Mouse (Mus musculus) heart, postnatal 0 days (tissue): ENCODE results near the gene Gstm5. TPM values are rescaled to one million over a fixed set of nuclear protein-coding genes. Genes with fewer than 3 reads are reported as not detected.
A peak's percentile ranks its signal among the peaks of the same experiment; 100 is the strongest.

Source experiments
- ATAC-seq: fragments of 200-750 bp; cut with Nextera tagmentation; 2 replicates; pipeline ENCODE4 v1.8.0; 2017; ENCODE audit warnings: low read depth, moderate number of reproducible peaks, moderate library complexity; ENCODE audit not compliant: insufficient read depth
- DNase-seq: peaks from one replicate; pipeline ENCODE4 v3.0.0-alpha.2; 2016; ENCODE audit warnings: low spot score
- H3K27ac ChIP-seq: fragments of 300-500 bp; sonication (generic); 2 replicates; pipeline ENCODE4 v1.5.1; 2014; ENCODE audit warnings: low read depth, mild to moderate bottlenecking
- H3K27me3 ChIP-seq: fragments of 300-500 bp; sonication (generic); 2 replicates; pipeline ENCODE4 v1.6.1; 2014; ENCODE audit warnings: low read length, mixed read lengths; ENCODE audit not compliant: control insufficient read depth, insufficient read depth
- H3K36me3 ChIP-seq: fragments of 300-500 bp; sonication (generic); replicated peaks from 2 replicates; pipeline ENCODE4 v1.6.1; 2014; ENCODE audit warnings: low read length, mixed read lengths; ENCODE audit not compliant: control insufficient read depth, insufficient read depth
- H3K4me1 ChIP-seq: fragments of 300-500 bp; sonication (generic); 2 replicates; pipeline ENCODE4 v1.6.1; 2014; ENCODE audit warnings: antibody characterized with exemption; ENCODE audit not compliant: control insufficient read depth, insufficient read depth
- H3K4me2 ChIP-seq: fragments of 300-500 bp; sonication (generic); 2 replicates; pipeline ENCODE4 v1.6.1; 2014; ENCODE audit warnings: low read depth, mild to moderate bottlenecking, low read length, moderate library complexity
- H3K4me3 ChIP-seq: fragments of 300-500 bp; sonication (generic); 2 replicates; pipeline ENCODE4 v1.5.1; 2014; ENCODE audit warnings: low read depth, low read length
- H3K9ac ChIP-seq: fragments of 300-500 bp; sonication (generic); replicated peaks from 2 replicates; pipeline ENCODE4 v1.6.1; 2014; ENCODE audit warnings: low read depth, low read length, mixed read lengths
- H3K9me3 ChIP-seq: fragments of 300-500 bp; sonication (generic); replicated peaks from 2 replicates; pipeline ENCODE4 v1.6.1; 2016; ENCODE audit warnings: low read length; ENCODE audit not compliant: control insufficient read depth
- CTCF ChIP-seq: IDR thresholded peaks from 2 replicates; pipeline ENCODE4 v1.5.1; 2016; ENCODE audit warnings: antibody characterized with exemption, control low read depth, low read depth
- EP300 ChIP-seq: IDR thresholded peaks from 2 replicates; pipeline ENCODE4 v1.6.1; 2016; ENCODE audit warnings: antibody characterized with exemption, low read depth
- WGBS: fragments of 180-500 bp; shearing (Covaris S2); extraction: QIAGEN DNeasy Blood & Tissue Kit; methylation state at CpG from one replicate; pipeline ENCODE4 v1.1.7; 2014; 5-methylcytosine and 5-hydroxymethylcytosine counted together
- polyA plus RNA-seq: library from polyadenylated mRNA; unstranded; fragments of >200 nt; fragmentation: Nextera tagmentation; extraction: Ambion mirVana; gene quantifications from 2 replicates; pipeline ENCODE4 v1.2.1, GENCODE M21; 2015
- total RNA-seq: library from RNA; depleted of rRNA; stranded (reverse); fragments of >200 nt; gene quantifications from 2 replicates; pipeline ENCODE4 v1.2.3, GENCODE M21; 2014; ENCODE audit warnings: low replicate concordance

Gstm5 gene
- total and polyA plus RNA-seq, 2 experiments from 2014 or later: 98.4 to 138 TPM

GRCm38 (mm10) chr3:107927841-107928240 is 32.2 kb downstream of the Gstm5 start:
- DNase-seq (no peak), ATAC-seq (no peak)
- Histone ChIP-seq H3K9me3 (no peaks in the 10 kb centered on the region), H3K27me3 (no peaks in the 10 kb centered on the region), H3K4me1 (no peaks in the 10 kb centered on the region; the same call in 1 of the 2 replicates), H3K27ac (no peak overlapping the region), H3K4me2 (no peak overlapping the region), H3K9ac (no peak overlapping the region), H3K4me3 (no peak overlapping the region), H3K36me3 (no peaks in the 10 kb centered on the region)
- TF ChIP-seq CTCF: no peak
- TF ChIP-seq EP300: no peak
- WGBS: 66% methylated on average over 3 of the region's 3 CpGs

DNA sequence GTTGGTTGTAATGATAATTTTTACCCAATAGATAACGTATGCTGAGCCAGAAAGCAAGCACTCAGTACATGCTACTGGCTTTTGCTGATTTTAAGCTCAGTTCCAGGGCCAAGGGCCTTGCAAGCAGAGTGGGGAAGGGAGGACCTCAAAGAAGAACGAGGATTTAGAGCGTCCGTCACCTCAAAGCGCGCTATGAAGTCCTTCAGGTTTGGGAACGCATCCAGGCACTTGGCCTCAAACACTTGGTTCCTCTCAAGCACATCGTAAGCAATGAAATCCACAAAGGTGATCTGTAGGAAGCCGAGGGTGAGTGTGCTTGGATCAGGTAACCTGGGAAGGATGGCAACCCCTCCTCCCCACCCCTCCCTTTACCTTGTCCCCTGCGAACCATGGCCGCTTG is 33.1 kb downstream of the Gstm5 start:
- Histone ChIP-seq H3K4me1 (no peaks in the 10 kb centered on the region), H3K27me3 (no peaks in the 10 kb centered on the region), H3K4me3 (no peak overlapping the region), H3K36me3 (no peaks in the 10 kb centered on the region), H3K27ac (no peak overlapping the region), H3K9me3 (no peaks in the 10 kb centered on the region), H3K9ac (no peak overlapping the region), H3K4me2 (no peak overlapping the region)
- WGBS: 87% methylated on average over 11 of the region's 11 CpGs
- no peak for DNase-seq
- TF ChIP-seq EP300 (no peak), CTCF (no peak)
- ATAC-seq: no peak

DNA sequence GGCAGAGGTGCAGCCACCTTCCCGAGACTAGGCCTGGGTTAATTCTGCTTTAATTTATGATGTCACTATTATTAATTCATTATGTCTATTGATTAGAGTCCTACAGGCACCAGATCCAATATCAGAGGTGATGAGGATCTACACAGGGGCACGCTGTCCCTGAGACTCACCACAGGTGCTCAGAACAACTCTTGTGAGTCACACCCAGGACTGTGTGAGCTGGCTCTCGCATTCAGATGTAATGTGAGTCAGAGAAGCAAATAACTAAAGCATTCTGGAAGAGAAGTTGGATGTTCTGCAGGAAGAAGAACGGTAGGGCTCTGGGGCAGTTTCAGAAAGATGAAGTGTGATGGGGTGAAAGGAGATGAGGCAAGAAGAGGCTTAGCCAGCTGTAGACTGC is 33.6 kb downstream of the Gstm5 start:
- no peak for ATAC-seq
- Histone ChIP-seq H3K9me3 (no peaks in the 10 kb centered on the region), H3K4me1 (no peaks in the 10 kb centered on the region), H3K4me3 (no peak overlapping the region), H3K9ac (no peak overlapping the region), H3K27me3 (no peaks in the 10 kb centered on the region), H3K4me2 (no peak overlapping the region), H3K36me3 (no peaks in the 10 kb centered on the region), H3K27ac (no peak overlapping the region)
- 90% methylated on average over 4 of the region's 4 CpGs for WGBS
- TF ChIP-seq CTCF: no peak
- no peak for TF ChIP-seq EP300
- DNase-seq: no peak

DNA sequence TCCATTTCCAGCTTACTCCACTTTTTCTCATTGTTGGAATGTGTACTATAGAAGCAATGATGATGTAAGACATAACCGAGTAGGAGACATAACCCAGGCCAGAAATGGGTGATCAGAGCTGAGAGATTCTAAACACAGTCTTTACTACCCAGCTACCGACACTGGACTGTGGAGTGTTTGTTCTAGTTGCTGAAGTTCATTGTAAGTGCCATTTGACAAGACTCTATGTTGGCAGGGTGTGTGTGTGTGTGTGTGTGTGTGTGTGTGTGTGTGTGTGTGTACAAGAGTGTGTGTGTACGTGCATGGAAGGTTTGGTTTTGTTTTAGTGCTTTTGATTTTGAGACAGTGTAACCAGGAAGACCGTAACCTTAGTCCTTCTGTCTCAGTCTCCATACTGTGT is 34.1 kb downstream of the Gstm5 start:
- 79% methylated on average over 4 of the region's 4 CpGs for whole genome bisulfite sequencing

GRCm38 (mm10) chr3:107931134-107931533 is 35.5 kb downstream of the Gstm5 start:
- 45% methylated on average over 2 of the region's 2 CpGs for WGBS
- no peak for ATAC-seq
- Histone ChIP-seq H3K9ac (no peak overlapping the region), H3K4me2 (peak overlapping the region; percentile 56), H3K27ac (peak overlapping the region; percentile 77), H3K9me3 (no peaks in the 10 kb centered on the region), H3K36me3 (no peaks in the 10 kb centered on the region), H3K4me3 (peak overlapping the region; percentile 34), H3K4me1 (peaks cover 8% of the 10 kb centered on the region; the same call in 1 of the 2 replicates), H3K27me3 (no peaks in the 10 kb centered on the region)
- DNase-seq: no peak
- no peak for TF ChIP-seq CTCF
- TF ChIP-seq EP300: no peak; the same call in 1 of the 2 replicates

More for the DNA sequence above, 34.1 kb downstream of the Gstm5 start:
- no peak overlapping the region for H3K27ac ChIP-seq
- no peaks in the 10 kb centered on the region for H3K4me1 ChIP-seq
- DNase-seq (no peak), ATAC-seq (no peak)
- H3K9me3 ChIP-seq: no peaks in the 10 kb centered on the region
- TF ChIP-seq CTCF (no peak), EP300 (no peak)
- H3K27me3 ChIP-seq: no peaks in the 10 kb centered on the region
- no peak overlapping the region for H3K4me3 ChIP-seq
- H3K4me2 ChIP-seq: no peak overlapping the region
- no peak overlapping the region for H3K9ac ChIP-seq
- no peaks in the 10 kb centered on the region for H3K36me3 ChIP-seq

DNA sequence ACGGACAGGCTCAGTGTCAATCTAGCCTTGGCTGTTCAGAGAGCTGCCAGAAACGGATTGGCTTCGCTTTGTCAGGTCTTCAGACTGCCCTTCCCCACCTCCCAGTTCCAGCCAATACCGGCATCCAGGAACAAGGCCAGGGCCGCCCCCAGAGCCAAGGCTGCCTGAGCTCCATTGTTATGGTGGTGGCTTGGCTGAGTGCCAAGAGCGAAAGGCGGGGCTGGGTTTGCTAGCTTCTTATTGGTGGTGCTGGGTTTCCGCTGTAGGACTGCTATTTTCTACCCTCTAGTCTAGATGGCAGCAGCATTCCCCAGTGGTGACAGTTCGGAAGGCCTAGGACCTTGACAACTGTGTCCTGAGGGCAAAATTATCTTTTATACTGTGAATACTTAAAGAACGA is 36.0 kb downstream of the Gstm5 start, which contains the start of gene Gstm7:
Gstm7 (minus strand) TSS at position 148 of the 400 bp plus-strand sequence.
- TF ChIP-seq EP300: peak; percentile 78
- TF ChIP-seq CTCF: peak; percentile 45
- Histone ChIP-seq H3K4me3 (peak within 1 kb of the TSS; percentile 34), H3K27ac (peak within 1 kb of the TSS; percentile 77), H3K4me2 (peak within 1 kb of the TSS; percentile 56), H3K4me1 (peaks cover 10% of the 10 kb centered on the region; the same call in 1 of the 2 replicates), H3K9me3 (no peaks in the 10 kb centered on the region), H3K36me3 (no peaks in the 10 kb centered on the region), H3K9ac (no peak within 1 kb of the TSS), H3K27me3 (no peaks in the 10 kb centered on the region)
- ATAC-seq (peak; percentile 97), DNase-seq (peak; percentile 99)
- WGBS: 2% methylated on average over 10 of the region's 10 CpGs
